Mouse (Mus musculus) fat pad, adult 2 months (tissue): ENCODE measurements around the gene Lyrm9.

Source experiments
- DNase-seq: peaks from one replicate; pipeline ENCODE4 v3.0.0-alpha.2; 2011; ENCODE audit warnings: low read depth, low spot score; ENCODE audit errors: extremely low read depth

Gene Lyrm9

GRCm38 (mm10) chr11:78826442-78827013, at the start of gene Lyrm9:
Gene Lyrm9 (plus strand): TSS chr11:78826584.
- no peak for DNase-seq

GRCm38 (mm10) chr11:78777851-78778680, 48.3 kb upstream of the Lyrm9 start:
- DNase-seq, result no peak

GRCm38 (mm10) chr11:78780002-78780401, 46.4 kb upstream of the Lyrm9 start:
- DNase-seq, result no peak

- no peak for DNase-seq
Measured at GRCm38 (mm10) chr11:78780571-78780970, 45.8 kb upstream of the Lyrm9 start.

- DNase-seq, result no peak
Measured at GRCm38 (mm10) chr11:78782326-78782725, 44.1 kb upstream of the Lyrm9 start.

- DNase-seq, result no peak
Measured at GRCm38 (mm10) chr11:78782791-78783347, 43.5 kb upstream of the Lyrm9 start.

- DNase-seq, result no peak
Measured at GRCm38 (mm10) chr11:78786013-78786431, 40.4 kb upstream of the Lyrm9 start.

GRCm38 (mm10) chr11:78789370-78790060, 36.9 kb upstream of the Lyrm9 start:
- DNase-seq, result no peak

GRCm38 (mm10) chr11:78791582-78791981, 34.8 kb upstream of the Lyrm9 start:
- peak; percentile 56 for DNase-seq

GRCm38 (mm10) chr11:78792055-78792454, 34.3 kb upstream of the Lyrm9 start:
- DNase-seq, result no peak

- no peak for DNase-seq
Measured at GRCm38 (mm10) chr11:78792465-78792864, 33.9 kb upstream of the Lyrm9 start.

GRCm38 (mm10) chr11:78793116-78793515, 33.3 kb upstream of the Lyrm9 start:
- DNase-seq, result no peak

- DNase-seq, result no peak
Measured at GRCm38 (mm10) chr11:78796072-78796729, 30.2 kb upstream of the Lyrm9 start.

GRCm38 (mm10) chr11:78801094-78801493, 25.3 kb upstream of the Lyrm9 start:
- DNase-seq, result no peak

- DNase-seq, result no peak
Measured at GRCm38 (mm10) chr11:78803587-78804316, 22.6 kb upstream of the Lyrm9 start.

GRCm38 (mm10) chr11:78804551-78804950, 21.8 kb upstream of the Lyrm9 start:
- DNase-seq, result no peak

- DNase-seq, result no peak
Measured at GRCm38 (mm10) chr11:78805198-78805597, 21.2 kb upstream of the Lyrm9 start.

- DNase-seq, result peak; percentile 61
Measured at GRCm38 (mm10) chr11:78805691-78806137, 20.7 kb upstream of the Lyrm9 start.

GRCm38 (mm10) chr11:78807341-78808108, 18.9 kb upstream of the Lyrm9 start:
- no peak for DNase-seq
